Mouse (Mus musculus) spleen, postnatal 36 days (tissue): ENCODE results near the gene Hacd2.

Source experiments
- DNase-seq, 2 experiments: peaks; one replicate each; pipeline ENCODE4 v3.0.0; 2022; ENCODE audit warnings: low spot score in 2 of 2, mixed read lengths in 1 of 2

The Hacd2 gene

DNA sequence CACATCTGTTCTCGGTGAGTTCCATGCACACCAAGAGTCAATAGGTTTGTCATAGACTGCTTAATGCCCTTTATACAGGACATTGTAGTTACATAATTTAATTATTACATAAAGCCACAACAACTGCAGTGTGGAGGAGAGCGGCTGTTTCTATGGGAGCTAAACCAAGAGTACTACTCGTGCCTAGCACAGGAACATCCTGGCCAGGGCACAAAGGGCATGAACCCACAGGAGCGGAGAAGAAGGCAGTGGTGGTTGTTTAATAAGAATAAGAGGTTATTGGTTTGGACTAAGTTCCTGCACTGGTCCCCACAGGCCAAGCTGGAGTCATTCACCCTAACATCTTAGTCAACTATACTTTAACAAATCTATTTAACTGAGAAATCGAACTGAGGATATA, 16.0 kb upstream of the Hacd2 start:
- DNase-seq: no peak

DNA sequence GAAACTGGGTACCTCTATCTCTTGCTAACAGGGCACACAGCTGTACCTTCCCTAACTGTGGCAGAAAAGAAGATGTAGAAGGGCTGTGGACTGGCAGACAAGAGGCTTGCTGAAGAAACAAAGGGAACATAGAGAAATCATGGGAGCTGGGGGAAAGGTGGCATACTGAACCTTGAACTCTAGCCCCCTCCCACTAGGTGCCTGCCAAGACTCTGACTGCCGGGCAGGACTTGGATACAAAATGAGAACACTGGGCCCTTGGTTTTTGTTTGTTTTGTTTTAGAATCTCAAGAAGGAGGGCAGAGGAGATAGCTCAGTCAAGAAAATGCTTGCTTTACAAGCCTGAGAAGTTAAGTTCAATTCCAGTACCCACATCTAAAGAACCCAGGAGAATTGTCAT, 14.9 kb upstream of the Hacd2 start:
- no peak for DNase-seq

- no peak for DNase-seq
Measured at GRCm38 (mm10) chr16:35008447-35008846, 13.8 kb upstream of the Hacd2 start.

- DNase-seq: no peak
Measured at GRCm38 (mm10) chr16:35013501-35013900, 8.7 kb upstream of the Hacd2 start.

GRCm38 (mm10) chr16:35016491-35016890, 5.7 kb upstream of the Hacd2 start:
- no peak for DNase-seq

DNA sequence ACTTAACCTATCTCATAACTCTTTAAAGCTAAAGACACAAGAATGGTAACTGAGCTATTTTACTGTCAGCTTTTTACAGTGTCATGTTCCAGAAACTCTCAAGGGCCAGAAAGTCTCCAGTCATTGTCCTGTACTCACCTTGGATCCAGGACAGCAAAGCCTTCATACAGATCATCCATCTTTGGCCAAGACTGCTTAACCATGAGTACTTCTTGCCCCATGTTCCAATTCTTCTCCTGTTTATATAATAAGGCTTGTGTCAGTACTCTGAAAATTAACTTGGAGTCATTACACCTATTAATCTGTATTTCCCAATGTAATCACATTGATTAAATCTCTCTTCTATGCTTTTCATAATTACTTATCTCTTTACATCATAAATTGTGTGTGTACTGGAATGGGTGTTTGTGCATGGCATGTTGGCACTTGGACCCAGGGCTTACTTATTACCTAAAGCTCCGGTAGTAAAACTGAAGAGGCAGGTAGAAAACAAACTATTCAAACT, 3.7 kb upstream of the Hacd2 start:
- no peak for DNase-seq

- no peak for DNase-seq
Measured at GRCm38 (mm10) chr16:35021903-35022241, 356 bp upstream of the Hacd2 start.

DNA sequence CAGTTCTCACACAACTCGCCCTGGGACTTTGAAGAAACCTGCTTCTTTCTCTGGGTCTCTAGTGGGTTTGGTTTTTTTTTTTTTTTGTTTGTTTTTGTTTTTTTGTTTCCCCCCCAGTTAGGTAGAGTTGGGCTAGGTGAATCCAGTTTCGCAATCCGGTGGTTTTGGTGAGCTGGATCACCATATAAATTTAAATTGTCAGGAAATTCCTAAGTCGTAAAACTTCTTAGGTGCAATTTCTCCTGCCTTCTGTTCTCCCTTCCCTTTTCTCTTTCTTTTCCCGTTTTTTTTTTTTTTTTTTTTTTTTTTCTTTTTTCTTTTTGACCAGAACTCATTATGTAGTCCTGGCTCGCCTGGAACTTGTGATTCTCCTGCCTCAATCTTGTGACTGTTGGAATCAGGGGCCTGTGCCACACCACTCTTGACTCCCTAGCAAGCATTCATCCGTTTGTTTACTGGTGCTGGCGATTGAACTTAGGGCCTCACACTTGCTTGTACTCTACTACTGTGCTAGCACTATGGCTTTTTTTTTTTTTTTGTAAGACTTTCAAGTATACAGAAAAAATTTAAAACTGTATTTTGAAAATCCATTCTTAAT, 1.0 kb downstream of the Hacd2 start:
- no peak for DNase-seq

DNA sequence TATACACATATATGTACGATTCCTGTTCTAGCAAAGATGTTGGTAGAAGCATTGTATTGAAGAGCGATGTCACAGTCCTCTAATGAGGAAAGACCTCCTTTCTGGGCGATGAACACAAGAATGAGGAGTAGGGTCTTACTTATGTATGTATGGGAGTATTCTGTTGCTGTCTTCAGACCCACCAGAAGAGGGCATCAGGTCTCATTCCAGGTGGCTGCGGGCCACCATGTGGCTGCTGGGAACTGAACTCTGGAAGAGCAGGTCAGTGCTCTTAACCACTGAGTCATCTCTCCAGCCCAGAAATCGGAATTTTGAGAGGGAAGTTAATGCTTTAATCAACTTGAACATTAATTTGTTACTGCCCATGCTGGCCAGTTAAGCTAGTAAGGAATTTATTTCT, 2.1 kb downstream of the Hacd2 start:
- DNase-seq: no peak

- DNase-seq: no peak
Measured at GRCm38 (mm10) chr16:35025347-35025746, 3.1 kb downstream of the Hacd2 start.

DNA sequence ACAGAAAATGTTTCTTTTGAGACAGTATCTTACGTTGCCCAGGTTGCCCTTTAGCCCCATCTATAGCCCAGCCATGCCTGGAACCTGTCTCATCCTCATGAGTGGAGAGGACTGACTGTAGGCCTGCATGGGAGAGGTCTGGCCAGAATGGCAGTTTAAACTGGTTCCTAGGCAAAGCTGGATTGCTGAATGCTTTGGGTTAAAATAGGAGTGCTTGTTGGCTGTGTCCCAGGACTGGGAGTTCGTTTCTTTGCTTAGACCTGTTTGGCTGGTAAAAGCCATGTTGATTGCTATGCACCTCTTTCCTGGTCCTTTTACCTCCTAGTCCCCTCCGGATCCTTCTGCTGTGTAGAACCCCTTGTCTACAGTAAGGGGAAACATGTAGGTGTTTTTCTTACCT, 11.0 kb downstream of the Hacd2 start:
- no peak for DNase-seq

GRCm38 (mm10) chr16:35033809-35034577, 11.8 kb downstream of the Hacd2 start:
- DNase-seq: no peak

GRCm38 (mm10) chr16:35034971-35035370, 12.7 kb downstream of the Hacd2 start:
- DNase-seq: no peak

GRCm38 (mm10) chr16:35036754-35037153, 14.5 kb downstream of the Hacd2 start:
- no peak for DNase-seq

GRCm38 (mm10) chr16:35038343-35039057, 16.3 kb downstream of the Hacd2 start:
- DNase-seq: no peak

DNA sequence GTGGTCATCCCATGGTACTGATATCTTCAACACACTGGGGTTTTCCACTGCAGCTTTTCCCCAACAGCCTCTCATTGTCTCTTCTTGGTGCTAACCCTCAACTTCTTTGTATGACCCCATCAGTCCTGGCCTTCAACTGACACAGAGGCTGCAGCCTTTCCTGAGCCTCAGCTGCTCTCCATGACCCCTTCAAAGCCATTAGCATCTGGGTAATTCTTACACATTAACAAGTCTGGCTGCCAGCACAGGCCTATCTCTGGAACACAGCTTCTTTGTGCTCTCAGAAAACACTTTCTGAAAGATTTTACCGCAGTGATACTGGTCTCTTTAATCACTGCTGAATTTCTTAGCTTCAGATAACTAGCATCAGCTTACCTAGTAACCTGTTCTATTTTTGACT, 17.9 kb downstream of the Hacd2 start:
- DNase-seq: no peak

- no peak for DNase-seq
Measured at GRCm38 (mm10) chr16:35041001-35041400, 18.8 kb downstream of the Hacd2 start.

DNA sequence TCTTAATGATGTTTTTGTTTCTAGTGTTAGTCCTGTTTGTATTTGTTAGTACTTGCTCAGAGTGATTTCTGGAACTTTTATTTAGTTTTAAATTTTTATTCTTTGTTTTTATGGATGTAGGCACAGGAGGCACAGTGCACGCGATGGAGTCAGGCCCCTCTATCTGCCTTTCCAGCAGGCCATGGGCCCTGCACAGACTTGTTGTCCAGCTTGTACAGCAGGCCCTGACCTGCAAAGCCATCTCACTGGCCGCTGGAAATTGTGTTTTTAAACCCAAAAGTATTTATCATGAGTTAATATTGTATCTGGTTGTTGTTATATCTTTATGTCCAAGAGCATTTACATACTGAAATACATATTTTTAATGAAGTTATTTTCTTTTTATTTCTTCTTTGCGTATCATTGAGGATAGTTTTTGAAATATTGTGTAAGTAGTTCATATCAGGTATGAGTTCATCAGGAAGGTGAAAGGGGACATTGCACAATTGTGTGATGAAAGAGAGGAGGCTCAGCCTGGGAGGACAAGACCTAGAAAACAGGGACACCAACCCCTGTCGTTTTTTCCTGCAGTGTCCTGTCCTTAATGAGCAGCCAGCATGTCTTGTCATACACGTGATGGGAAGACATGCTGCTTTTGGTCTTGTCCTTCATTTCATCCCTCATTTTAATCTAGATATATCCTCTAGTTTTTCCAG, 24.0 kb downstream of the Hacd2 start:
- DNase-seq: no peak

DNA sequence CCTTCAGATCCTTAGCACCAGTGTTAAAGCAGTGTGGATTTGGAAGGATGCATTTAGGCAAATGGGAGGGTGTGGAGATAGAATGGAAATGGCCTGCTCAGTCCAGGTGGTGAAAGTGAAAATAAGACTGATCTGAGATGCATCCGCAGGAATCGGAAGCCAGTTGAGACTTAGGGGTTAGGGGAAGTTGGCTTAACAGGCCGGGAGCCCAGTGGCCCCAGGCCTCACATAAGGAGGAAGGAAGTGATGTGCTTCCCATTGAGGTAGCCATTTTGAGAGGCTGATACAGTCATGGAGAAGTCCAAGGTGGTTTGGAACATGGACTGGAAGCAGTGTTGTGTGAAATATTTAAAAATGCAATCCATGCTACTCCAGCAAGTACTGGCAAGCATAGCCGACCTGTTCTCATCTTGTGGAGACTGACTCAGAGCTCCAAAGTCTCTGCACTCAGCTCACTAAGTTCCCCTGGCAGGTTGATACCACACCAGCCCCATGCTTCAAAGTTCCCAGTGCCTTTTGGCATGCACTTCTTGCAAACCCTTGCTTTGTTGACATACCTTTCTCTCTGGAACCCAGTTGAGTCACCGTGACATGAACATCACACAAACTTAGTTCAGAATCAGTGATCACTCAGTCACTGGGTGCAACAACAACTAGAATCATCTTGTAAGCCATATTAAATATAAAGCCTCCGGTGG, 25.2 kb downstream of the Hacd2 start:
- DNase-seq: no peak

DNA sequence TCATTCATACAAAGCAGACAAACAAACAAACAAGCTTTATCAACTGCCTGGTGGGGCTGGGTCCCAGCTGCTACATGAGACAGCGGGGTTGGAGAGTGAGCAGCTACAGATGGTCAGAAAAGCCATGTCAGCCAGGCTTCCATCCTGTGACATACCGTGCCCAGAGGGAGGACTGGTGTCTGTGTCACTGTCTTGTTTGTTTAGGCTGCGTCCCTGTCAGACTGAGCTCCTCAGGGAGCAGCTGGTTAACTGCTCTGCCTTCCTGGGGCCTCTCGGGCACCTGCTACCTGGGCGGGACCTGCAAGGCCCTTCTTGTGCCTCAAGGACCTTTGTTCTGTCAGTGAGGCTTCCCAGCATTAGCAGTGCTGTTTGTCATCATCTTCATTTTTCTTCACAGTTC, 28.8 kb downstream of the Hacd2 start:
- DNase-seq: no peak

DNA sequence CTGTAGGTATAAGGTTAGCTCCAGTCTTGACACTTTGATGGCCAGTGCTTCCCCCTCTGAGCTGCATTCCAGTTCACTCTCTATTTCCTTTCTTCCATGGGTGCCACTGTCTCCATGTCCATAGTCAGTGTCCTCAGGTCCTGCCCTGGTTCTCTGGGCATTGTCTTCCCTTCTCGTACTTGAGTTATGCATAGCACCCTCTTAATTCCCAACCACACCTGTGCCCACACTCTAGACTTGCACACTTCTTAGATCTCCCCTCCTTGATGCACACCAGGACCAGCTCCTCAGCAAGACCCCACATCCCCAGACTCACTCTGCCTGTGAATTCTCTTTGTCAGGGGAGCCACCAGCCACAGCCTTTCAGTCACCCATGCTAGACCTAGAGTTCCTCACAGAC, 30.0 kb downstream of the Hacd2 start:
- no peak for DNase-seq
